Mouse (Mus musculus): ENCODE measurements at regions not wholly inside any gene's neighbourhood (a gene's known extent, or its start where the extent isn't known, plus 50 kb on each side); places are given as distances from the start of the nearest gene placed in this dataset.

GRCm38 (mm10) chr6:140934286-140934685 is 205.2 kb downstream of the Gm11077 start:
- no peak for DNase-seq (ENCODE audit: low spot score)

GRCm38 (mm10) chr6:140938025-140938424 is 208.9 kb downstream of the Gm11077 start:
- no peak for DNase-seq (ENCODE audit: low spot score)

DNA sequence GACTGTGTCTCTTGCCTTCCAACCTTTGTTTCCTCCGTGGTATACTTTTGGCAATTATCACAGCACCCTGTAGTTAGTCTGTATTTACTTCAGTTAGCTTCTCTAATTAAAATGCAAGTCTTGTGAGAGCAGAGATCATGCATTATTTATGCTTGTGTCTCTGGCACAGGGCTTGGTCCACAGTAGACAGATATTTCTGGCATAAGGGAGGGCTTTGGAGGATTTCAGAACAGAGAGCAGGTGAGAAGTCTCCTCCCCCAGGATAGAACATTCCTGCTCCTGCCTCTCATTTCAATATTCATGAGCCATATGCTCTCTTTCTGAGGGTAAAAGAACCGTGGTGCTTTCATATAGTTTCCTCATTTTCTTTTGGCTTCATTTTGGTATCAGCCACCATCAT is 217.6 kb downstream of the Gm11077 start:
- DNase-seq (ENCODE audit: low spot score) = no peak

DNA sequence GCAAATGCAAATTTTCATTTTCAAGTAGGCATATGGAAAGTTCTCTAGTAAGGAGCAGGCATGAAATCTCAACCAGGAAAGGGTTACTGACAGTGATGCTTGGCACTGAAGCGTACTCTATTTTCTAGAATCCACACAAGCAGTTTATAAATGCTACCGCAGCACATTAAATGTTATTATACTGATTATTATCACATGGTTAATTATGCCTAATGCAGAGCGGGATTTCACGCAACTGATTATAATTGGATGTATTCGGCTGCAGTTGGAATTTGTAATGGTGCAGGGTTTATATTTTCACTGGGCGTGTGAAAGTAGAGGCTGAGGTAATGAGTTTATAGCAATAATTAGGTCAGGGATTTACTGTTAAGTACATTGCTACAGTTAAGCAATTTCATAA is 221.4 kb downstream of the Gm11077 start:
- no peak for DNase-seq (ENCODE audit: low spot score)

DNA sequence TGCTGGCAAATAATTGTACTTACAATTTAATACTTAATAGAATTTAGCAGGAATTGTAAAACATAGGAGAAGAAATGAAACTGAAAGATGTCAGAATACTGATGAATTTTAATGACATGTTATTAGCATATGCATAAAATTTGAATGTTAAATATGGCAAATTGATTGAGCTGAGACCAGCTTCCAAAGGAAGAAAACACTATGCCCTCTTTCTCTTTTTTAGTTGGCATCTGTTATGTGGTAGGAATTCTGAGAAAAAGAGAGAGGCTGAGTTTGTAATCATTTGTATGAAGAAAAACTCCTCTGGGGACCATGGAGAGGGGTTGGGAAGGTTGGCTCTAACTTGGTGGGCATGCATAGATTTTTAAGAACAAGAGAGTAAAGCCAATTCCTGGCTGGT is 224.2 kb downstream of the Gm11077 start:
- DNase-seq (ENCODE audit: low spot score) = no peak

DNA sequence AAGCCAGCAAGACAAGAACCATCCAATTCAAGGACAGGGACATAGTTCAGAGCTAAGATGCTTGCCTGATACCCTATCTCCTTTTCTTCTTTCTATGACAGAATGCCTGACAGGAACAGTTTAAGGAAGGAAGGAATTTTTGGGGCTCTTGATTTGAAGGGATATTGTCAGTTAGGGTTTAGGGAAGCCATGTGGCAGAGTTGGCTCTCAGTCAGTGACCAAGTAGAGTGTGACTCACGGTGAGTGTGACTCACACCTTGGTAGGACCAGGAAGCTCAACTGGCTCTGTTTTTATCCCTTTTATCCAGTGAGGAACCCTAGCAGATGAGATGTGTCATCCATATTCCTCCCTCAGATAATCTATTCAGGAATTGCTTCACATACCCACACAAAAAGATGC is 224.6 kb downstream of the Gm11077 start:
- no peak for DNase-seq (ENCODE audit: low spot score)

DNA sequence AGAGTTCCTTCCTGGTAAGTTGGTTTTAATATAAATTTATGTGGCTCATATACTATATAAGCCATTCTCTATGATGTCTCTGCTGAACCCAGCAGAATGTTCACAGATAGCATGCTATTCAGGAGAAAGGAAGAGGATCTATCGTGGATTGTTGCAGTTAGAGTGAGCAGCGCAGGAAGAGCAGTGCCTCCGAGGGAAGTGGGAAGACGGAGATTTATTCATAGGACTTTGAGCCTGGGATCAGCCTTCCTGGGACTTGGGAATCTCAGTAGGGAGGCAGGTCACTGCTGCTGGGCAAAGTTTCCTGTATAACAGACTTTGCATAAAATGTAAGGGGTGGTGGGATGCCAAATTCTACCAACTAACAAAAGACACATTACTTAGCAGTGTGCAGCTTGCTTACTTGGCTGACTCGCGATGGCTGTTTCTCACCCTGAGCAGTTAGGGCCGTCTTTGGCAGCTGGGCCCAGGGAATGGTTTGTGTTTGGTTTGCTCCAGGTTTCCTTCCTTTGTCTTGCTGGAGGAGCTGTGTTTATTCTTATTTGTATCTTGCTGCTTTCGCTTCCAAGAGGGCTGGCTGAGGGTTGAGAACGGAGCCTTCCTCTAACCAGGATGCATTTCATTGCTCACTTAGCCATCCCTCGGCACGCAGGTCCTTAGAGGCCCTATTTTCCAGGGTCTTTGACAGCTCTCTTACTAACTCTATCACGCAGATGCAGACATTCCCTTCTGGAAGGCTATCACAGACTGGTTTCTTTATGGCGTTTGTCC is 226.9 kb downstream of the Gm11077 start:
- DNase-seq (ENCODE audit: low spot score) = no peak

GRCm38 (mm10) chr6:140956522-140956863 is 227.4 kb downstream of the Gm11077 start:
- DNase-seq (ENCODE audit: low spot score) = no peak

- no peak for DNase-seq (ENCODE audit: low spot score)
These were observed 232.9 kb downstream of the Gm11077 start for GRCm38 (mm10) chr6:140961987-140962386.

- no peak for DNase-seq (ENCODE audit: low spot score)
These were observed 233.5 kb downstream of the Gm11077 start for GRCm38 (mm10) chr6:140962563-140962962.

DNA sequence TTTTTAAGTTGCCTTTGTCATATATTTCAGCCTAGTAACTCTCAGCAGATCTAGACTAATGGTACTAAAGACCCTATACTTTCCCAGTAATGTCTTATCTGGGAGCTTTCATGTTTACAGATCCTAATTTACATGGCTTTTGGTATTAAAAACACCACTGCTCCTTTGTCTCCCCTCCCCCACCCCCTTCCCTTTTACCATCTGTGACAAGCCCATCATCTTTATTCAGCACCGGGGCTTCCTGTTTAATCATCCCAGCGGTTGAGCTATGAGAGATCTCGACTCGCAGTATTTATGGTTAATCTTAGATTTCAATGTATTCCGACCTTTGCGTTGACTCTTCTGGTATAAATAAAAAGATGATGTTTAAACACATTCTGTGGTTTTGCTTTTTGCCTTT is 244.6 kb downstream of the Gm11077 start:
- no peak for DNase-seq (ENCODE audit: low spot score)

- no peak for DNase-seq (ENCODE audit: low spot score)
These were observed 247.9 kb downstream of the Gm11077 start for GRCm38 (mm10) chr6:140976989-140977388.

DNA sequence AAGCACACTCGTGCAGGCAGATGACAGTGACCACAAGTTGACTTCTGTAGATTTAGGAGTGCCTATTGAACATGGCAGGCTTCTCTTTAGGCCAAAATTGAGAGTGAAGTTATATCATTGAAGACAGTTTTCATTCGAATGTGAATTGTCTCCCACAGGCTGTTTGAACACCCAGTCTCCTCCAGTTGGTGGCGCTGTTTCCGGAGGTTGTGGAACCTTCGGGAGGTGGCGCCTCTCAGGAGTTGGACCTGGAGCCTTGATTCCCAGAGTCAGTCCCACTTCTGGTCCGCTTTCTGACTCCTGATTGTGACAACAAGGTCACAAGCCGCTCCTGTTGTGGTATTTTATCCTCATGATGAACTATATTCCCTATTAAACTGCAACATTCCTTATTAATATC is 254.5 kb downstream of the Gm11077 start:
- no peak for DNase-seq (ENCODE audit: low spot score)

- no peak for DNase-seq (ENCODE audit: low spot score)
These were observed 255.2 kb downstream of the Gm11077 start for GRCm38 (mm10) chr6:140984249-140984648.

DNA sequence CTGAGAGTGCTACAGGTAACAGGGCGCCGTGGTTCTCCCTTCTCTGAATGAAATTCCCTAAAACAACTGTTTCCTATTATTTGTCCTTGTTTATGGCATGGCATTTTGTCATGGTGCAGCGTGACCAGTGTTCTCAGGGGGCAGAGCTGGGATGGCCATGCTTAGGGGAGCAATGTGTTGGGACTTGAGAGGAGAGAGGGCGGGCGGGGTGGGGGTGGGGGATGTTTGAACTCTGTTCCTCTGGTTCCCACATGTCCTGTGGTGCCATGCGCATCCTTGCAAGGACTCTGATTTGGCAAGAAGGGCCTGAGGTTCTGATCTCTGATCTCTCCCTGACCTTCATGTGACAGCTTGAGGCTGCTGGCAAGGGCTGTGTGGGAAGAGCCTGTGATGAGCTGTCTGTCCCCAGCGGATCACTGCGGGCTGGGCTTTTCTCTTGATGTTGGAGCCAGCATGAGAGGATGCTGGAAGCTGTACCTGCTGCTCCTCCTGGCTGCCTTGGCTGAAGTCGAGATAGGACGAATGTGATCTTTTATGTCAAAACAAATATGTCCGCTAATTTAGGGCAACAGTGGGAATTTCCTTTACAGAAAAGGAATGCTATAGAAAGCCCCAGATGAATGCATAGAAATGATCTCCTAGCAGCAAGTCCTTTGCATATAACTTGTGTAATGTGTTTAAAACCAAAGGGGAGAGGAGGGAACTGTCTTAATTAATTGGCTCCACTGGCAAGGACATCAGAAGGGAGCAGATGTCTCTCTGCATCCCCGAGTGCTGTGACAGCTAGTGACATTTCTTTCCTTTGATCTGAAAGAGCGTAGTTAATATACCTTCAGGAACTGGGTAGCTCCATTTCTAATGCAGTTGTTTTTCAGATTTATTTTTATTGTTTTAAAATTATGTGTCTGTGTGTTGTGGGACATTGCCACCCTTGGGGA is 255.2 kb upstream of the Pde3a start:
- no peak for DNase-seq (ENCODE audit: low spot score)

GRCm38 (mm10) chr6:140995340-140996135 is 253.5 kb upstream of the Pde3a start:
- DNase-seq (ENCODE audit: low spot score) = no peak

GRCm38 (mm10) chr6:140998069-140998468 is 251.0 kb upstream of the Pde3a start:
- no peak for DNase-seq (ENCODE audit: low spot score)

DNA sequence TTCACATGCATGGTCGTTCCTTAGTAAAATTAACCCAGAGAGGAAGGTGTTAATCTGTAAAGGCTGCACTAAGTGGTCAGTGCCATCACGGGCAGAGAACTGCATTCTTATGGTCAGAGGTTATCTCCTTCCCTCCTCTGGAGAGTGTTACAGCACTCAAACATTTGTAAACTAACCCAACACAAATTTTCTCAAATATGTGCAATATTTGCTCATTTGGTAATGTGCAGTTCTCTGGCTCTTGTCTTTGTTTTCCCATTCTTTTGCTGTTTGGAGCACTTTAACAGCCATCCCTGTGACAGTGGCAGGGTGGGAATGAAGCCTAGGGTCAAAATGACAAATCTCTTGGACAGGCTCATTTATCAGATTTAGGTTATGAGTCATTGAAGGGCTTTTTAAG is 248.5 kb upstream of the Pde3a start:
- no peak for DNase-seq (ENCODE audit: low spot score)

DNA sequence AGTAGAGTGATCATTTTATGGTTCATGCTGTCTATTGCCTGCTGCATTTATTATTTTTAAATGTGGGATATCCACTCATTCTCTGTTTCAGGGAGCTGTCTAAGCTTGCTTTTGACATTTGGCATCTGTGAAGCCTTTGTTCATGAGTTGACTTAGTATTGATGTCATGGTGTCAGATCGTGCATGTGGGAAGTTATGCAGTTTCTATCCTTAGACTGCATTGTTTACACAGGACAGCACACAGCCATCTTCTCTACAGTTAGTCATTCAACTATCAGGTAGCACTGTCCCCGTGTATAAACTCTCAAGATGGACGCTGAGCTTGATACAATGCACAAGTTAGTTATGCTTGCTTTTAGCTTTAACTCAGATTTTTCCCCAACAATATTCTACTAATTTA is 247.8 kb upstream of the Pde3a start:
- no peak for DNase-seq (ENCODE audit: low spot score)

GRCm38 (mm10) chr6:141015055-141015681 is 233.9 kb upstream of the Pde3a start:
- DNase-seq (ENCODE audit: low spot score) = no peak

DNA sequence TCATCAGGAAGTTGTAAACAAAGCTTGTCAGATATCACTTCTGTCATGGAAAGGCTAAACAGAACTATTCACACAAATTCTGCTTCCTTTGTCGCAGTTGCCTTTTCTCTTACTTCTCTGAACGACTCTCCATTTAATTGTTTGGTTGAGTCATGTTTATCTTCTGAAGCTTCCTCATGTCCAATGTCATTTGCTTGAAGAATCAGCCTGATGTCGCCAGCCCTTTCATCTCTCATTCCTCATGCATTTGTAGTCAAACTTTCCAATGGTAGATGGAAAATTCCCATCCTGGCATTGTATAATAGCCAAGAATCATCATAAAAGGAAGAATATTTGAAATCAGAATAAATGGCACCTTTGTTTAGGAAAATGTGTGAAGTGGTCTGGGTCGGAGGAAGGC is 225.6 kb upstream of the Pde3a start:
- no peak for DNase-seq (ENCODE audit: low spot score)

DNA sequence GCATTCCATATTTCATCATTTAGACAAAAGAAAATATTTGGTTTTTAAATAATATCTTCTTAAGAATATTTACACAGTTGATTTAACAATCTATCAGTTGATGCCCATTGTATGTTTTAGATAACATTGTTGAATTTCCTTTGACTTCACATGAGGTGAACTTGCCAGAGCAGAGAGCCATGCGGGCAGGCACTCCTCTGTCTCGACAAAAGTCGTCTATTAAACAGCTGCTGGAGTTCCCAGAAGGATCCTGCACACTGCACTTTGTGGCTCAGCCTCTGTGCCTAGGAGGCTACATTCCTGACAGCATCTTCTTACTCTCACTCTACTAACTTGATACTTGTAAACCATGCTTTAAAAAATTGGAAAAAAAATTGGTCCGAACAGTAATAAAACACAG is 221.7 kb upstream of the Pde3a start:
- DNase-seq (ENCODE audit: low spot score) = no peak
